Mouse (Mus musculus): Measurements from ENCODE around the gene Ndufa3. TPM values are rescaled to one million over a fixed set of nuclear protein-coding genes. Genes with fewer than 3 reads are reported as not detected.
A peak's percentile ranks its signal among the peaks of the same experiment; 100 is the strongest.

Gene Ndufa3
- total and polyA plus RNA-seq, 3 experiments: 180 to 246 TPM; not detected in 1

GRCm38 (mm10) chr7:3616389-3617241 lies 558 bp upstream of the Ndufa3 start (continued):
- TF ChIP-seq USF1 (IDR thresholded peaks at IDR 0.05; ENCODE audit: low read depth, low read length) (no peak), MEF2A (IDR thresholded peaks at IDR 0.05; ENCODE audit: extremely low read depth, insufficient replicate concordance, low read depth, low read length, poor library complexity, severe bottlenecking) (no peak), SMC3 (IDR thresholded peaks at IDR 0.05; ENCODE audit: low read depth, low read length) (peak; percentile 28; the same call in 1 of the 2 replicates), ZKSCAN1 (IDR thresholded peaks at IDR 0.05; ENCODE audit: low read depth, low read length) (no peak), ZNF384 (IDR thresholded peaks at IDR 0.05; ENCODE audit: low read depth, low read length) (peak; percentile 93), CHD2 (IDR thresholded peaks at IDR 0.05; ENCODE audit: low read length) (no peak), USF2 (IDR thresholded peaks at IDR 0.05; ENCODE audit: borderline replicate concordance in 1 of 2, insufficient read depth in 1 of 2, low read depth in 1 of 2, low read length in 2 of 2) (no peak), MYB (IDR thresholded peaks at IDR 0.05; ENCODE audit: low read depth, low read length) (no peak), TBP (IDR thresholded peaks at IDR 0.05; ENCODE audit: low read depth, low read length) (no peak), ELF1 (IDR thresholded peaks at IDR 0.05; ENCODE audit: low read depth, low read length) (no peak), CTCF (IDR thresholded peaks at IDR 0.05 in 2 of 3, conservative IDR thresholded peaks at IDR 0.05 in 1 of 3; ENCODE audit: control insufficient read depth in 1 of 3, insufficient read depth in 1 of 3, low read depth in 2 of 3, low read length in 3 of 3, poor library complexity in 1 of 3, severe bottlenecking in 1 of 3) (peak; percentile 38 to 76 (median 64)), JUND (IDR thresholded peaks at IDR 0.05; ENCODE audit: low read depth, low read length) (no peak), TAL1 (IDR thresholded peaks at IDR 0.05; ENCODE audit: low read length) (peak; percentile 57), TCF12 (IDR thresholded peaks at IDR 0.05; ENCODE audit: low read depth, low read length) (peak; percentile 72; the same call in 1 of the 2 replicates), BHLHE40 (IDR thresholded peaks at IDR 0.05; ENCODE audit: borderline replicate concordance, low read depth, low read length) (no peak), UBTF (IDR thresholded peaks at IDR 0.05; ENCODE audit: borderline replicate concordance, insufficient read depth, low read depth, low read length) (no peak)

- H3K36me3 ChIP-seq (ENCODE audit: control insufficient read depth in 1 of 2, insufficient read depth in 2 of 2, low read length in 2 of 2): peaks cover 0 to 6% of the 10 kb centered on the region in 2 experiments; a peak in 2 of 4 replicates
- peaks cover 31% of the 10 kb centered on the region for H3K79me2 ChIP-seq (ENCODE audit: control insufficient read depth, insufficient read depth, low read length, poor library complexity)
- H3K9me3 ChIP-seq (replicated peaks; ENCODE audit: insufficient read depth, low read length): no peaks in the 10 kb centered on the region
- H3K9ac ChIP-seq (ENCODE audit: control insufficient read depth, low read depth, low read length, poor library complexity, severe bottlenecking): peak overlapping the region; percentile 93
- H3K4me3 ChIP-seq (ENCODE audit: control insufficient read depth in 1 of 2, insufficient read depth in 1 of 2, low read depth in 2 of 2, low read length in 2 of 2): peak overlapping the region; percentile 67 to 98
- no peaks in the 10 kb centered on the region for H3K27me3 ChIP-seq (ENCODE audit: control insufficient read depth in 1 of 2, insufficient read depth in 2 of 2, low read length in 2 of 2)
- 0 out of 2 replicates have a peak overlapping the region, but pooled peaks have one; percentile 5 for H3K27ac ChIP-seq (ENCODE audit: control insufficient read depth, low read depth, low read length)
- TF ChIP-seq HCFC1 (IDR thresholded peaks at IDR 0.05; ENCODE audit: low read depth, low read length) (no peak), MAZ (IDR thresholded peaks at IDR 0.05; ENCODE audit: low read depth, low read length) (no peak), POLR2AphosphoS5 (IDR thresholded peaks at IDR 0.05; ENCODE audit: borderline replicate concordance, low read depth, low read length) (no peak), MAFK (IDR thresholded peaks at IDR 0.05; ENCODE audit: borderline replicate concordance, low read depth, low read length) (no peak), NRF1 (IDR thresholded peaks at IDR 0.05; ENCODE audit: insufficient read depth, low read depth, low read length, poor library complexity, severe bottlenecking) (no peak), GATA1 (IDR thresholded peaks at IDR 0.05; ENCODE audit: low read depth, low read length) (no peak), ZMIZ1 (IDR thresholded peaks at IDR 0.05; ENCODE audit: low read depth, low read length) (no peak), ZC3H11A (IDR thresholded peaks at IDR 0.05; ENCODE audit: low read depth, low read length) (no peak), ZKSCAN1 (IDR thresholded peaks at IDR 0.05; ENCODE audit: low read depth, low read length) (no peak), RCOR1 (IDR thresholded peaks at IDR 0.05; ENCODE audit: low read depth, low read length) (no peak), KAT2A (conservative IDR thresholded peaks at IDR 0.05; ENCODE audit: low read depth, low read length) (no peak), SIN3A (IDR thresholded peaks at IDR 0.05; ENCODE audit: low read length) (no peak), TBP (IDR thresholded peaks at IDR 0.05; ENCODE audit: low read depth, low read length) (no peak), MYB (IDR thresholded peaks at IDR 0.05; ENCODE audit: low read depth, low read length) (no peak), USF2 (IDR thresholded peaks at IDR 0.05; ENCODE audit: borderline replicate concordance in 1 of 2, insufficient read depth in 1 of 2, low read depth in 1 of 2, low read length in 2 of 2) (no peak), MYC (IDR thresholded peaks at IDR 0.05; ENCODE audit: low read depth, low read length) (no peak), ZNF384 (IDR thresholded peaks at IDR 0.05; ENCODE audit: low read depth, low read length) (no peak), MAX (IDR thresholded peaks at IDR 0.05; ENCODE audit: low read length) (no peak)
- no peak for DNase-seq (ENCODE audit: low read depth, low spot score)
- peaks cover 0 to 9% of the 10 kb centered on the region in 2 experiments; a peak in 2 of 4 replicates for H3K4me1 ChIP-seq (ENCODE audit: control insufficient read depth in 1 of 2, insufficient read depth in 2 of 2, low read length in 2 of 2)
Observed at GRCm38 (mm10) chr7:3629030-3629429, 11.9 kb downstream of the Ndufa3 start.
